Mouse (Mus musculus) C2C12 (cell line): ENCODE data around the gene Gm44511. TPM values are rescaled to one million over a fixed set of nuclear protein-coding genes. Genes with fewer than 3 reads are reported as not detected.

ENCODE experiments used
- H3K27me3 ChIP-seq: one replicate; pipeline ENCODE4 v1.6.1; 2011; ENCODE audit not compliant: control insufficient read depth, insufficient read depth, insufficient read length
- H3K36me3 ChIP-seq: one replicate; pipeline ENCODE4 v1.6.1; 2011; ENCODE audit not compliant: control insufficient read depth, insufficient read depth
- H3K4me3 ChIP-seq: one replicate; pipeline ENCODE4 v1.5.1; 2011; ENCODE audit warnings: mild to moderate bottlenecking, control low read depth; ENCODE audit not compliant: poor library complexity, insufficient read depth, severe bottlenecking
- H3K79me2 ChIP-seq: one replicate; pipeline ENCODE4 v1.6.1; 2011; ENCODE audit not compliant: control insufficient read depth, insufficient read depth
- H3K79me3 ChIP-seq: one replicate; pipeline ENCODE4 v1.6.1; 2011; ENCODE audit warnings: low read depth, control low read depth
- H3ac ChIP-seq: one replicate; pipeline ENCODE3; 2011; ENCODE audit warnings: low read depth; ENCODE audit not compliant: control insufficient read depth, insufficient read length
- CEBPB ChIP-seq: IDR thresholded peaks from one replicate; pipeline ENCODE4 v1.6.1; 2011; ENCODE audit warnings: low read depth, mild to moderate bottlenecking, control low read depth, moderate library complexity
- CTCF ChIP-seq: IDR thresholded peaks from one replicate; pipeline ENCODE4 v1.5.1; 2011; ENCODE audit not compliant: control insufficient read depth, insufficient read depth, insufficient read length
- FOSL1 ChIP-seq: IDR thresholded peaks from one replicate; pipeline ENCODE4 v1.8.0; 2011; ENCODE audit warnings: mild to moderate bottlenecking, low read length; ENCODE audit not compliant: poor library complexity, insufficient read depth, severe bottlenecking
- MAX ChIP-seq: IDR thresholded peaks from one replicate; pipeline ENCODE4 v1.6.1; 2011; ENCODE audit warnings: mild to moderate bottlenecking, control low read depth
- MYOD1 ChIP-seq: IDR thresholded peaks from one replicate; pipeline ENCODE4 v1.6.1; 2011; ENCODE audit warnings: low read depth; ENCODE audit not compliant: control insufficient read depth, insufficient read length
- MYOG ChIP-seq: IDR thresholded peaks from one replicate; pipeline ENCODE4 v1.6.1; 2011; ENCODE audit not compliant: control insufficient read depth, insufficient read length; ENCODE audit errors: extremely low read depth
- USF1 ChIP-seq: IDR thresholded peaks from one replicate; pipeline ENCODE4 v1.6.1; 2011; ENCODE audit warnings: low read depth, mild to moderate bottlenecking, control low read depth, moderate library complexity
- polyA plus RNA-seq: library from polyadenylated mRNA; unstranded; fragments of >200 nt; fragmentation: generic; extraction: Trizol; gene quantifications from one replicate; pipeline ENCODE4 v1.2.1, GENCODE M21; 2012; ENCODE audit warnings: missing spikeins

Gene Gm44511
- polyA plus RNA-seq, 1 experiment, result not detected

- H3K79me3 ChIP-seq, result no peaks in the 10 kb centered on the region
- no peaks in the 10 kb centered on the region for H3K79me2 ChIP-seq
- no peaks in the 10 kb centered on the region for H3K27me3 ChIP-seq
- no peaks in the 10 kb centered on the region for H3K36me3 ChIP-seq
- TF ChIP-seq CTCF, result peak; percentile 27
- no peak for TF ChIP-seq MYOD1
- no peak overlapping the region for H3ac ChIP-seq
- no peak overlapping the region for H3K4me3 ChIP-seq
Observed at GRCm38 (mm10) chr6:128849902-128850301, 23.8 kb upstream of the Gm44511 start.

GRCm38 (mm10) chr6:128847401-128847800, 21.3 kb upstream of the Gm44511 start:
- Histone ChIP-seq H3ac (no peak overlapping the region), H3K79me2 (no peaks in the 10 kb centered on the region), H3K27me3 (no peaks in the 10 kb centered on the region), H3K36me3 (no peaks in the 10 kb centered on the region), H3K79me3 (no peaks in the 10 kb centered on the region), H3K4me3 (no peak overlapping the region)
- TF ChIP-seq FOSL1, result no peak
- no peak for TF ChIP-seq USF1
- no peak for TF ChIP-seq MAX
- TF ChIP-seq CTCF, result no peak
- no peak for TF ChIP-seq MYOD1
- TF ChIP-seq CEBPB, result no peak
- no peak for TF ChIP-seq MYOG

GRCm38 (mm10) chr6:128845998-128846542, 20.0 kb upstream of the Gm44511 start:
- H3K27me3 ChIP-seq, result no peaks in the 10 kb centered on the region
- no peak for TF ChIP-seq CTCF
- TF ChIP-seq FOSL1, result no peak
- TF ChIP-seq MAX, result no peak
- no peak for TF ChIP-seq MYOD1
- TF ChIP-seq CEBPB, result no peak
- no peak for TF ChIP-seq MYOG
- TF ChIP-seq USF1, result no peak
- no peaks in the 10 kb centered on the region for H3K36me3 ChIP-seq
- H3K79me2 ChIP-seq, result no peaks in the 10 kb centered on the region
- H3K4me3 ChIP-seq, result no peak overlapping the region
- no peaks in the 10 kb centered on the region for H3K79me3 ChIP-seq
- no peak overlapping the region for H3ac ChIP-seq

- no peaks in the 10 kb centered on the region for H3K27me3 ChIP-seq
- no peaks in the 10 kb centered on the region for H3K79me3 ChIP-seq
- TF ChIP-seq CTCF (peak; percentile 83), MAX (no peak)
- no peak overlapping the region for H3ac ChIP-seq
- H3K4me3 ChIP-seq, result no peak overlapping the region
- H3K79me2 ChIP-seq, result no peaks in the 10 kb centered on the region
- H3K36me3 ChIP-seq, result no peaks in the 10 kb centered on the region
Observed at GRCm38 (mm10) chr6:128845319-128845979, 19.3 kb upstream of the Gm44511 start.

- no peak for TF ChIP-seq USF1
- TF ChIP-seq CEBPB, result no peak
- TF ChIP-seq CTCF, result no peak
- TF ChIP-seq MYOG, result no peak
- no peak for TF ChIP-seq FOSL1
- no peaks in the 10 kb centered on the region for H3K27me3 ChIP-seq
- H3K36me3 ChIP-seq, result no peaks in the 10 kb centered on the region
- no peaks in the 10 kb centered on the region for H3K79me2 ChIP-seq
- H3ac ChIP-seq, result no peak overlapping the region
- H3K4me3 ChIP-seq, result no peak overlapping the region
- H3K79me3 ChIP-seq, result no peaks in the 10 kb centered on the region
Observed at GRCm38 (mm10) chr6:128844586-128845080, 18.5 kb upstream of the Gm44511 start.

GRCm38 (mm10) chr6:128844131-128844530, 18.0 kb upstream of the Gm44511 start:
- no peaks in the 10 kb centered on the region for H3K27me3 ChIP-seq
- TF ChIP-seq MAX (no peak), CTCF (no peak), USF1 (no peak), FOSL1 (no peak), CEBPB (no peak), MYOG (no peak), MYOD1 (no peak)
- H3ac ChIP-seq, result no peak overlapping the region
- no peaks in the 10 kb centered on the region for H3K79me3 ChIP-seq
- no peaks in the 10 kb centered on the region for H3K79me2 ChIP-seq
- H3K36me3 ChIP-seq, result no peaks in the 10 kb centered on the region
- peak overlapping the region; percentile 44 for H3K4me3 ChIP-seq
